Mouse (Mus musculus) liver, embryonic 14.5 days (tissue): ENCODE results near the gene Gimap9.

Experiments used
- CTCF ChIP-seq: IDR thresholded peaks from 2 replicates; pipeline ENCODE4 v1.5.1; 2016; ENCODE audit warnings: antibody characterized with exemption, low read depth, control low read depth
- EP300 ChIP-seq: IDR thresholded peaks from 2 replicates; pipeline ENCODE4 v1.6.1; 2016; ENCODE audit warnings: antibody characterized with exemption, low read depth

GRCm38 (mm10) chr6:48647611-48648010 is 28.3 kb upstream of the Gimap9 start:
- no peak for TF ChIP-seq CTCF
- TF ChIP-seq EP300 = no peak
